8 mouse cellular contexts compared by ENCODE assay signal in the genomic region with DNA sequence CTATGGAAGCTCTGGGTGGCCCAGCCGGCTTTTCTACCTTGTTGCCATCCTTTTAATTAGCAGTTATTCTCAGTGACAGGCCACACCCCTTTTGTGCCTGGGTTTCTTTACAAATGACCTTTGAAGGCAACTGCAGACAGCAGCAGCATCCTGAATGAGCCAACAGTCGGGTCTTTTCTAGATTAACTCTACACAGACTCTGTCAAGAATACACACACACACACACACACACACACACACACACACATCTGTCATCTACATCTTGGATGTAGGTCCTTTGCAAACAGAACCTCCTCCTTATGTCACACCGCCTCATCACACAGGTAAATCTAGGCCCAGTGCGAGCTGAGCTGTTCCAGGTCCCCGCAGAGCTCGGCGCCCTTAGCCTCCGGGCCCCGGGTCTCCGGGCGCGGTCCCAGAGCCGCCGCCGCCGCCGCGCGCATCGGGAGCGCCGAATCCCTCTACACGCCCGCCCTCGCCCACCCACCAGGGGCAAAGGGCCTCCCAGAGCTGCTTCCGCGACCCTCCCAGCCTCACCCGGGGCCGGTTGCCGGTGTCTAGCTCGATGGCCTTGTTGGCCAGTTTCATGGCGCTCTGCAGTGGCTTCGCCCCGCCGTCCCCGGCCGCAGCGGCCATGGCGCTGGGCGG. TPM values are rescaled to one million over a fixed set of nuclear protein-coding genes. Genes with fewer than 3 reads are reported as not detected.
DNase-seq lines count a peak whose midpoint lies in the region; ATAC-seq and TF ChIP-seq lines count a peak whose summit lies in the region.

No protein-coding gene starts in this region.

- POLR2A ChIA-PET in Patski (lab: Charles Lee) = interaction anchor here (1.3 to 1.7 kb wide), 2 partner anchors 15 to 18 kb away, joined by 4 to 6 read pairs; partner anchors contain the start of gene Spata2l

- H3K36me3 ChIP-seq in forebrain, embryonic 12.5 days (replicated peaks) = peaks cover 56% of the 10 kb centered on the region
- peaks cover 65% of the 10 kb centered on the region for H3K36me3 ChIP-seq in limb, embryonic 13.5 days
- H3K36me3 ChIP-seq in small intestine, adult 2 months (ENCODE audit: control insufficient read depth, insufficient read depth, low read length) = peaks cover 33% of the 10 kb centered on the region

- H3K27ac ChIP-seq in forebrain, embryonic 12.5 days = peak overlapping the region; percentile 85
- H3K27ac ChIP-seq in limb, embryonic 13.5 days = peak overlapping the region; percentile 77
- H3K27ac ChIP-seq in small intestine, adult 2 months (ENCODE audit: insufficient read depth, low read depth, low read length) = peak overlapping the region; percentile 35

- H3K9ac ChIP-seq in forebrain, embryonic 12.5 days = peak overlapping the region; percentile 93
- peak overlapping the region; percentile 95 for H3K9ac ChIP-seq in limb, embryonic 13.5 days

- H3K4me3 ChIP-seq in forebrain, embryonic 12.5 days (replicated peaks) = peak overlapping the region; percentile 97
- peak overlapping the region; percentile 97 for H3K4me3 ChIP-seq in limb, embryonic 13.5 days
- H3K4me3 ChIP-seq in small intestine, adult 2 months (ENCODE audit: low read depth, low read length) = peak overlapping the region; percentile 97

- H3K27me3 ChIP-seq in Patski = no peaks in the 10 kb centered on the region
- no peaks in the 10 kb centered on the region for H3K27me3 ChIP-seq in forebrain, embryonic 12.5 days
- no peaks in the 10 kb centered on the region for H3K27me3 ChIP-seq in limb, embryonic 13.5 days
- H3K27me3 ChIP-seq in small intestine, adult 2 months (ENCODE audit: control insufficient read depth, insufficient read depth, low read length) = no peaks in the 10 kb centered on the region

- peaks cover 27% of the 10 kb centered on the region for H3K4me1 ChIP-seq in forebrain, embryonic 12.5 days
- H3K4me1 ChIP-seq in limb, embryonic 13.5 days = peaks cover 25% of the 10 kb centered on the region
- peaks cover 9% of the 10 kb centered on the region for H3K4me1 ChIP-seq in small intestine, adult 2 months (ENCODE audit: control insufficient read depth, insufficient read depth, insufficient read length, low read length)

- peak; percentile 40 for DNase-seq in kidney, adult 18-20 months
- no peak for DNase-seq in kidney, postnatal 4 days
- no peak for DNase-seq in Patski (ENCODE audit: low read depth, low spot score)
- no peak for DNase-seq in gastrocnemius, postnatal 14 days
- DNase-seq in cerebellum, adult 18-20 months = no peak

- in situ Hi-C loops in Patski (cut with MboI; ENCODE audit: low pct_unique_long_range_greater_than_20kb) = no loop called here

- CTCF ChIA-PET in Patski (lab: Charles Lee) = no interaction called here

- no peak for TF ChIP-seq CTCF in Patski (IDR thresholded peaks at IDR 0.05)
- TF ChIP-seq CTCF in small intestine, adult 2 months (IDR thresholded peaks at IDR 0.05; ENCODE audit: extremely low read depth, insufficient read length, insufficient replicate concordance, low read depth, low read length) = no peak

- peak overlapping the region; percentile 97 for H3K4me2 ChIP-seq in forebrain, embryonic 12.5 days
- H3K4me2 ChIP-seq in limb, embryonic 13.5 days (replicated peaks) = peak overlapping the region; percentile 76

- intact Hi-C loops in gastrocnemius, postnatal 14 days (cut with DNase I; ENCODE audit: low total_unique reads) = no loop called here

- no peaks in the 10 kb centered on the region for H3K9me3 ChIP-seq in forebrain, embryonic 12.5 days
- H3K9me3 ChIP-seq in limb, embryonic 13.5 days = no peaks in the 10 kb centered on the region

- TF ChIP-seq POLR2A in small intestine, adult 2 months (IDR thresholded peaks at IDR 0.05; ENCODE audit: low read depth, low read length) = 0 out of 2 replicates have a peak, but pooled peaks have one; percentile 37

- under 1% methylated on average over 39 of the region's 40 CpGs for WGBS in forebrain, embryonic 12.5 days
- under 1% methylated on average over 31 of the region's 40 CpGs for WGBS in limb, embryonic 13.5 days
- under 1% methylated on average over 40 of the region's 40 CpGs for WGBS in small intestine, adult 2 months

- ATAC-seq in Patski = peak; percentile 13
- ATAC-seq in forebrain, embryonic 12.5 days (ENCODE audit: low FRiP score) = peak; percentile 47
- ATAC-seq in limb, embryonic 13.5 days (ENCODE audit: low FRiP score, low read depth) = no peak; the same call in none of the 2 replicates

RNA-seq across cellular contexts. Expression of gene Zfp276, which starts 0.4 kb away (rescaled TPM):
- 22.3 TPM for polyA plus RNA-seq in Patski (2021)
- 25.8 and 27.5 TPM in 2 replicates for polyA plus RNA-seq in forebrain, embryonic 12.5 days (2016; fragmentation: Nextera tagmentation; extraction: Ambion mirVana)
- polyA plus RNA-seq in limb, embryonic 13.5 days (2015; fragmentation: Nextera tagmentation; extraction: Ambion mirVana) = 28.4 and 29.1 TPM in 2 replicates
- 20.8 and 33.8 TPM in 2 replicates for polyA plus RNA-seq in small intestine, adult 2 months (2012; rRNA removed)
- 1 to 10 TPM; 5.6 to 6.0 TPM for total RNA-seq in gastrocnemius, postnatal 14 days (2021)

RNA-seq across cellular contexts. Expression of gene Vps9d1, which starts 0.6 kb away (rescaled TPM):
- polyA plus RNA-seq in Patski (2021) = 22.1 TPM
- polyA plus RNA-seq in forebrain, embryonic 12.5 days (2016; fragmentation: Nextera tagmentation; extraction: Ambion mirVana) = 31.0 and 34.9 TPM in 2 replicates
- 32.3 and 32.7 TPM in 2 replicates for polyA plus RNA-seq in limb, embryonic 13.5 days (2015; fragmentation: Nextera tagmentation; extraction: Ambion mirVana)
- polyA plus RNA-seq in small intestine, adult 2 months (2012; rRNA removed) = 48.3 and 106 TPM in 2 replicates
- 10 to 100 TPM; 11.7 to 12.0 TPM for total RNA-seq in gastrocnemius, postnatal 14 days (2021)

RNA-seq across cellular contexts. Expression of gene Spata2l, which starts 17.5 kb away (rescaled TPM):
- 4.7 TPM for polyA plus RNA-seq in Patski (2021)
- polyA plus RNA-seq in forebrain, embryonic 12.5 days (2016; fragmentation: Nextera tagmentation; extraction: Ambion mirVana) = 1.4 and 1.6 TPM in 2 replicates
- 3.1 and 3.7 TPM in 2 replicates for polyA plus RNA-seq in limb, embryonic 13.5 days (2015; fragmentation: Nextera tagmentation; extraction: Ambion mirVana)
- 11.8 and 19.0 TPM in 2 replicates for polyA plus RNA-seq in small intestine, adult 2 months (2012; rRNA removed)
- total RNA-seq in gastrocnemius, postnatal 14 days (2021) = 1 to 10 TPM in 1 of 2 experiments, under 1 TPM in 1; 0.86 to 1.4 TPM

RNA-seq across cellular contexts. Expression of gene Cdk10, which starts 28.9 kb away (rescaled TPM):
- 55.8 TPM for polyA plus RNA-seq in Patski (2021)
- polyA plus RNA-seq in forebrain, embryonic 12.5 days (2016; fragmentation: Nextera tagmentation; extraction: Ambion mirVana) = 36.5 and 38.3 TPM in 2 replicates
- 37.9 and 39.9 TPM in 2 replicates for polyA plus RNA-seq in limb, embryonic 13.5 days (2015; fragmentation: Nextera tagmentation; extraction: Ambion mirVana)
- polyA plus RNA-seq in small intestine, adult 2 months (2012; rRNA removed) = 20.7 and 27.7 TPM in 2 replicates
- 10 to 100 TPM; 11.5 to 12.0 TPM for total RNA-seq in gastrocnemius, postnatal 14 days (2021)

RNA-seq across cellular contexts. Expression of gene Spata33, which starts 40.9 kb away (rescaled TPM):
- 5.4 TPM for polyA plus RNA-seq in Patski (2021)
- 5.7 and 6.3 TPM in 2 replicates for polyA plus RNA-seq in forebrain, embryonic 12.5 days (2016; fragmentation: Nextera tagmentation; extraction: Ambion mirVana)
- 4.9 and 7.0 TPM in 2 replicates for polyA plus RNA-seq in limb, embryonic 13.5 days (2015; fragmentation: Nextera tagmentation; extraction: Ambion mirVana)
- 0.10 and 0.13 TPM in 2 replicates for polyA plus RNA-seq in small intestine, adult 2 months (2012; rRNA removed)
- total RNA-seq in gastrocnemius, postnatal 14 days (2021) = 1 to 10 TPM; 1.6 to 1.8 TPM

Comparison
In these comparisons a context has a peak if more than half of its experiments do, and no peak if none do; other contexts are left out.
1. H3K27ac ChIP-seq: peak in every context shown above with its lines; median percentile 85 in forebrain, embryonic 12.5 days; 77 in limb, embryonic 13.5 days; 35 in small intestine, adult 2 months.